Mouse (Mus musculus) embryonic fibroblast, embryonic 13.5 days (primary cell): ENCODE measurements around the gene Disc1.

ENCODE experiments used
- CTCF ChIP-seq: IDR thresholded peaks from 2 replicates; pipeline ENCODE4 v1.5.1; 2011; ENCODE audit warnings: mild to moderate bottlenecking, control low read depth, low read length, moderate library complexity, borderline replicate concordance; ENCODE audit not compliant: insufficient read depth
- POLR2A ChIP-seq: IDR thresholded peaks from 2 replicates; pipeline ENCODE4 v1.6.1; 2011; ENCODE audit warnings: low read depth, mild to moderate bottlenecking, control low read depth, low read length, moderate library complexity

GRCm38 (mm10) chr8:125175661-125176060, 121.7 kb downstream of the Disc1 start:
- no peak for TF ChIP-seq POLR2A
- TF ChIP-seq CTCF, result no peak
